Mouse (Mus musculus) liver, embryonic 18 days (tissue): ENCODE results near the gene Ccn1. TPM values are rescaled to one million over a fixed set of nuclear protein-coding genes. Genes with fewer than 3 reads are reported as not detected.

Experiments
- polyA plus RNA-seq: library from polyadenylated mRNA; depleted of rRNA; stranded (reverse); fragments of >200 nt; gene quantifications from 2 replicates; pipeline ENCODE4 v1.2.3, GENCODE M21; 2012; rRNA removed

The Ccn1 gene
- polyA plus RNA-seq = 6.6 and 10.0 TPM in 2 replicates

GRCm38 (mm10) chr3:145649852-145650202, at the start of gene Ccn1:
Gene Ccn1 (minus strand): TSS chr3:145649981.

Other genes with a start within 250 kb of the Ccn1 start
- gene Znhit6, start 73.8 kb downstream of the Ccn1 start, polyA plus RNA-seq = 5.5 and 6.0 TPM in 2 replicates
- 37.3 and 38.7 TPM in 2 replicates for gene Ddah1, start 108.7 kb upstream of the Ccn1 start, polyA plus RNA-seq